33 mouse cellular contexts compared by ENCODE assay signal in genomic region chr15:90962548-90962947, GRCm38 (mm10).
"Had no signal": no experiment of that assay in that cellular context is flagged by ENCODE, and none has a peak within 500 bp of the region (broad histone marks: within the 10 kb centered on the region; RNA-seq: fewer than 3 reads in every experiment).

No protein-coding gene starts in this region.

- H3K4me2 ChIP-seq: heart, embryonic 11.5 days; heart, embryonic 12.5 days; heart, embryonic 13.5 days; heart, embryonic 15.5 days; hindbrain, embryonic 12.5 days; hindbrain, embryonic 13.5 days; hindbrain, embryonic 14.5 days; hindbrain, embryonic 15.5 days; kidney, embryonic 15.5 days had no signal

- ATAC-seq: hindbrain, embryonic 16.5 days; hindbrain, postnatal 0 days; inflammation-experienced regulatory T-cells, adult 6 months had no signal

- H3K9me3 ChIP-seq: heart, embryonic 10.5 days; heart, embryonic 12.5 days; heart, embryonic 13.5 days; heart, embryonic 15.5 days; hindbrain, embryonic 10.5 days; hindbrain, embryonic 12.5 days; hindbrain, embryonic 13.5 days; hindbrain, embryonic 15.5 days; kidney, embryonic 15.5 days had no signal

- DNase-seq: heart, postnatal 10 days; heart, postnatal 14 days; heart, postnatal 36 days; heart, postnatal 4 days; kidney, adult 11 months; kidney, adult 18-20 months; kidney, adult 2 months; kidney, adult 8-10 months; kidney, adult 9 months; kidney, postnatal 10 days; kidney, postnatal 14 days; kidney, postnatal 25 days; kidney, postnatal 36 days; kidney, postnatal 4 days; layer of hippocampus, adult 9-11 months; layer of hippocampus, postnatal 36 days had no signal

- H3K27me3 ChIP-seq: heart, embryonic 12.5 days; heart, embryonic 13.5 days; heart, embryonic 15.5 days; hindbrain, embryonic 12.5 days; hindbrain, embryonic 13.5 days; hindbrain, embryonic 15.5 days; kidney, embryonic 15.5 days had no signal

- H3K4me1 ChIP-seq: heart, embryonic 10.5 days; heart, embryonic 12.5 days; heart, embryonic 13.5 days; heart, embryonic 15.5 days; hindbrain, embryonic 10.5 days; hindbrain, embryonic 12.5 days; hindbrain, embryonic 13.5 days; hindbrain, embryonic 15.5 days; kidney, embryonic 15.5 days had no signal

- H3K27ac ChIP-seq: heart, embryonic 10.5 days; heart, embryonic 13.5 days; heart, embryonic 15.5 days; hindbrain, embryonic 10.5 days; hindbrain, embryonic 12.5 days; hindbrain, embryonic 13.5 days; hindbrain, embryonic 14.5 days; hindbrain, embryonic 15.5 days; hindbrain, postnatal 0 days; kidney, embryonic 15.5 days; kidney, postnatal 0 days; layer of hippocampus, adult 2 months; left cerebral cortex, adult 2 months had no signal

- H3K4me3 ChIP-seq: heart, embryonic 10.5 days; heart, embryonic 12.5 days; heart, embryonic 13.5 days; heart, embryonic 15.5 days; hindbrain, embryonic 10.5 days; hindbrain, embryonic 12.5 days; hindbrain, embryonic 13.5 days; hindbrain, embryonic 15.5 days; kidney, embryonic 15.5 days; layer of hippocampus, adult 2 months; left cerebral cortex, adult 2 months had no signal

- H3K9ac ChIP-seq: heart, embryonic 12.5 days; heart, embryonic 13.5 days; heart, embryonic 15.5 days; hindbrain, embryonic 12.5 days; hindbrain, embryonic 13.5 days; hindbrain, embryonic 14.5 days; hindbrain, embryonic 15.5 days; kidney, embryonic 15.5 days had no signal
